Mouse (Mus musculus): ENCODE measurements around the gene Hsd17b1. TPM values are rescaled to one million over a fixed set of nuclear protein-coding genes. Genes with fewer than 3 reads are reported as not detected.

The Hsd17b1 gene
- polyA plus RNA-seq (2014; fragmentation: Illumina TruSeq; extraction: RNeasy Lipid Tissue Mini Kit (QIAGEN cat#74804); ENCODE audit: low read depth, low replicate concordance) = not detected

GRCm38 (mm10) chr11:101078121-101078520 lies at the start of gene Hsd17b1:
TSS of gene Hsd17b1 (plus strand) at chr11:101078411.

GRCm38 (mm10) chr11:101069391-101070188 lies 8.6 kb upstream of the Hsd17b1 start, which contains the start of gene Naglu:
TSS of gene Naglu (plus strand) at chr11:101070012.

GRCm38 (mm10) chr11:101082208-101083082 lies 4.2 kb downstream of the Hsd17b1 start, which contains the start of gene Coasy:
TSS of gene Coasy (plus strand) at chr11:101082565.

GRCm38 (mm10) chr11:101086756-101087681 lies 8.8 kb downstream of the Hsd17b1 start, which contains the start of gene Mlx:
TSS of gene Mlx (plus strand) at chr11:101087277.

GRCm38 (mm10) chr11:101095314-101096024 lies 17.3 kb downstream of the Hsd17b1 start, which contains the start of gene Psmc3ip:
TSS of gene Psmc3ip (minus strand) at chr11:101095436.

GRCm38 (mm10) chr11:101119761-101120544 lies 41.7 kb downstream of the Hsd17b1 start, which contains the start of the genes Retreg3 and Tubg1:
TSS of gene Retreg3 (minus strand) at chr11:101119893.
TSS of gene Tubg1 (plus strand) at chr11:101119938.

Other genes with a start within 250 kb of the Hsd17b1 start
- 4.4 TPM for gene Stat5b, start 227.7 kb upstream of the Hsd17b1 start, polyA plus RNA-seq (2014; fragmentation: Illumina TruSeq; extraction: RNeasy Lipid Tissue Mini Kit (QIAGEN cat#74804); ENCODE audit: low read depth, low replicate concordance)
- gene Stat5a, start 219.1 kb upstream of the Hsd17b1 start, polyA plus RNA-seq (2014; fragmentation: Illumina TruSeq; extraction: RNeasy Lipid Tissue Mini Kit (QIAGEN cat#74804); ENCODE audit: low read depth, low replicate concordance) = 2.6 TPM
- 20.1 TPM for gene Stat3, start 138.9 kb upstream of the Hsd17b1 start, polyA plus RNA-seq (2014; fragmentation: Illumina TruSeq; extraction: RNeasy Lipid Tissue Mini Kit (QIAGEN cat#74804); ENCODE audit: low read depth, low replicate concordance)
- gene Cavin1, start 107.5 kb upstream of the Hsd17b1 start, polyA plus RNA-seq (2014; fragmentation: Illumina TruSeq; extraction: RNeasy Lipid Tissue Mini Kit (QIAGEN cat#74804); ENCODE audit: low read depth, low replicate concordance) = 17.6 TPM
- gene Atp6v0a1, start 69.0 kb upstream of the Hsd17b1 start, polyA plus RNA-seq (2014; fragmentation: Illumina TruSeq; extraction: RNeasy Lipid Tissue Mini Kit (QIAGEN cat#74804); ENCODE audit: low read depth, low replicate concordance) = 43.7 TPM
- gene Naglu, start 8.4 kb upstream of the Hsd17b1 start, polyA plus RNA-seq (2014; fragmentation: Illumina TruSeq; extraction: RNeasy Lipid Tissue Mini Kit (QIAGEN cat#74804); ENCODE audit: low read depth, low replicate concordance) = 0.32 TPM
- gene Coasy, start 4.2 kb downstream of the Hsd17b1 start, polyA plus RNA-seq (2014; fragmentation: Illumina TruSeq; extraction: RNeasy Lipid Tissue Mini Kit (QIAGEN cat#74804); ENCODE audit: low read depth, low replicate concordance) = 7.6 TPM
- 48.5 TPM for gene Mlx, start 8.9 kb downstream of the Hsd17b1 start, polyA plus RNA-seq (2014; fragmentation: Illumina TruSeq; extraction: RNeasy Lipid Tissue Mini Kit (QIAGEN cat#74804); ENCODE audit: low read depth, low replicate concordance)
- 3.7 TPM for gene Psmc3ip, start 17.0 kb downstream of the Hsd17b1 start, polyA plus RNA-seq (2014; fragmentation: Illumina TruSeq; extraction: RNeasy Lipid Tissue Mini Kit (QIAGEN cat#74804); ENCODE audit: low read depth, low replicate concordance)
- gene Retreg3, start 41.5 kb downstream of the Hsd17b1 start, polyA plus RNA-seq (2014; fragmentation: Illumina TruSeq; extraction: RNeasy Lipid Tissue Mini Kit (QIAGEN cat#74804); ENCODE audit: low read depth, low replicate concordance) = 37.4 TPM
- 0.36 TPM for gene Tubg1, start 41.5 kb downstream of the Hsd17b1 start, polyA plus RNA-seq (2014; fragmentation: Illumina TruSeq; extraction: RNeasy Lipid Tissue Mini Kit (QIAGEN cat#74804); ENCODE audit: low read depth, low replicate concordance)
- gene Tubg2, start 77.5 kb downstream of the Hsd17b1 start, polyA plus RNA-seq (2014; fragmentation: Illumina TruSeq; extraction: RNeasy Lipid Tissue Mini Kit (QIAGEN cat#74804); ENCODE audit: low read depth, low replicate concordance) = not detected
- gene Cntnap1, start 92.1 kb downstream of the Hsd17b1 start, polyA plus RNA-seq (2014; fragmentation: Illumina TruSeq; extraction: RNeasy Lipid Tissue Mini Kit (QIAGEN cat#74804); ENCODE audit: low read depth, low replicate concordance) = not detected
- gene Plekhh3, start 92.9 kb downstream of the Hsd17b1 start, polyA plus RNA-seq (2014; fragmentation: Illumina TruSeq; extraction: RNeasy Lipid Tissue Mini Kit (QIAGEN cat#74804); ENCODE audit: low read depth, low replicate concordance) = not detected
- gene Ccr10, start 97.0 kb downstream of the Hsd17b1 start, polyA plus RNA-seq (2014; fragmentation: Illumina TruSeq; extraction: RNeasy Lipid Tissue Mini Kit (QIAGEN cat#74804); ENCODE audit: low read depth, low replicate concordance) = not detected
- gene Ezh1, start 148.1 kb downstream of the Hsd17b1 start, polyA plus RNA-seq (2014; fragmentation: Illumina TruSeq; extraction: RNeasy Lipid Tissue Mini Kit (QIAGEN cat#74804); ENCODE audit: low read depth, low replicate concordance) = 30.4 TPM
- gene Ramp2, start 167.6 kb downstream of the Hsd17b1 start, polyA plus RNA-seq (2014; fragmentation: Illumina TruSeq; extraction: RNeasy Lipid Tissue Mini Kit (QIAGEN cat#74804); ENCODE audit: low read depth, low replicate concordance) = 6.7 TPM
- gene Vps25, start 175.3 kb downstream of the Hsd17b1 start, polyA plus RNA-seq (2014; fragmentation: Illumina TruSeq; extraction: RNeasy Lipid Tissue Mini Kit (QIAGEN cat#74804); ENCODE audit: low read depth, low replicate concordance) = 115 TPM
- 2.6 TPM for gene Wnk4, start 182.2 kb downstream of the Hsd17b1 start, polyA plus RNA-seq (2014; fragmentation: Illumina TruSeq; extraction: RNeasy Lipid Tissue Mini Kit (QIAGEN cat#74804); ENCODE audit: low read depth, low replicate concordance)
- gene Cntd1, start 200.6 kb downstream of the Hsd17b1 start, polyA plus RNA-seq (2014; fragmentation: Illumina TruSeq; extraction: RNeasy Lipid Tissue Mini Kit (QIAGEN cat#74804); ENCODE audit: low read depth, low replicate concordance) = 4.6 TPM
- gene Coa3, start 200.7 kb downstream of the Hsd17b1 start, polyA plus RNA-seq (2014; fragmentation: Illumina TruSeq; extraction: RNeasy Lipid Tissue Mini Kit (QIAGEN cat#74804); ENCODE audit: low read depth, low replicate concordance) = 13.9 TPM
- 96.1 TPM for gene Becn1, start 223.9 kb downstream of the Hsd17b1 start, polyA plus RNA-seq (2014; fragmentation: Illumina TruSeq; extraction: RNeasy Lipid Tissue Mini Kit (QIAGEN cat#74804); ENCODE audit: low read depth, low replicate concordance)
- 180 TPM for gene Psme3, start 237.8 kb downstream of the Hsd17b1 start, polyA plus RNA-seq (2014; fragmentation: Illumina TruSeq; extraction: RNeasy Lipid Tissue Mini Kit (QIAGEN cat#74804); ENCODE audit: low read depth, low replicate concordance)
- 0.28 TPM for gene Aoc2, start 246.7 kb downstream of the Hsd17b1 start, polyA plus RNA-seq (2014; fragmentation: Illumina TruSeq; extraction: RNeasy Lipid Tissue Mini Kit (QIAGEN cat#74804); ENCODE audit: low read depth, low replicate concordance)